Mouse (Mus musculus) embryonic stem cell, embryonic (primary cell): ENCODE measurements around the gene Gmpr.

Experiments
- CTCF ChIA-PET, 4 experiments: fragments of 300-600 bp in 2 of 4; fragments of 350-600 bp in 2 of 4; sonication (Branson Sonifier 250); formaldehyde crosslinking; loops; one replicate each; lab custom pipeline; 2022; ENCODE audit warnings: inconsistent platforms in 2 of 4; lab: Charles Lee
- POLR2A ChIA-PET, 4 experiments: fragments of 300-600 bp in 2 of 4; fragments of 350-600 bp in 2 of 4; sonication (Branson Sonifier 250); formaldehyde crosslinking; loops; one replicate each; lab custom pipeline; 2022; ENCODE audit warnings: antibody characterized with exemption in 4 of 4, inconsistent platforms in 1 of 4; lab: Charles Lee

The Gmpr gene

DNA sequence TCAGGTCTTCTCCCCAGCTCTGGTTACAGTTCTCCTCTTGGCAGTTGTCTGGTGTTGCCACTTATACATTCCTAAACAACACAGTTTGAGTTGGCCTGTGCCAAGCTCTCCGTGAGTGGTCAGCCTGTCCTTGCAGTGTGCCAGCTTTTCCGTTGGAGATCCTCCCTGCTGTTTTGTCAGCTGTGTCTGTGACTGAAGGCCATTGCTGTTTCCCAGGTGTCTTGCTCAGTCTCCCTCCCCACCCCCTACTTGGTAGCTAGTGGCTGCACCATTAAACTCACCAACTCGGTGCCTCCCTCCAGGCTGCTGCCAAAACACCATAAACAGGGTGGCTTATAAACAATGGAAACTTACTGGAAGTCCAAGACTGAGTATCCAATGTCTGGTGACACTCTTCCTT lies 17.1 kb downstream of the Gmpr start:
- ChIA-PET POLR2A (interaction anchor here in 2 of 4 experiments (1.3 to 1.4 kb wide), 2 partner anchors 10 to 17 kb away, joined by 3 read pairs; partner anchors contain the start of gene Gmpr (in 1 of the 2)), CTCF (interaction anchor here in 1 of 4 experiments (0.8 to 0.9 kb wide), 2 partner anchors 15 kb away, joined by 3 read pairs; no protein-coding TSS in a partner anchor)

GRCm38 (mm10) chr13:45524791-45525435 lies 17.7 kb downstream of the Gmpr start:
- ChIA-PET CTCF (interaction anchor here in 1 of 4 experiments (0.8 kb wide), 1 partner anchor 14 kb away, joined by 3 read pairs; no protein-coding TSS in a partner anchor), POLR2A (interaction anchor here in 3 of 4 experiments (0.7 to 1.4 kb wide), 3 partner anchors 11 to 295 kb away, joined by 3 read pairs; partner anchors contain the start of gene Gmpr (in 1 of the 3))

- ChIA-PET POLR2A (interaction anchor here in 2 of 4 experiments (0.5 to 1.2 kb wide), 2 partner anchors 73 to 135 kb away, joined by 3 read pairs; no protein-coding TSS in a partner anchor), CTCF (no interaction called here)
Measured at GRCm38 (mm10) chr13:45526230-45526629, 19.0 kb downstream of the Gmpr start.

GRCm38 (mm10) chr13:45527232-45527964 lies 20.2 kb downstream of the Gmpr start:
- ChIA-PET CTCF (interaction anchor here in 1 of 4 experiments (1.1 kb wide), 1 partner anchor 44 kb away, joined by 3 read pairs; no protein-coding TSS in a partner anchor), POLR2A (interaction anchor here in 1 of 4 experiments (0.6 kb wide), 1 partner anchor 36 kb away, joined by 5 read pairs; no protein-coding TSS in a partner anchor)

GRCm38 (mm10) chr13:45528787-45529186 lies 21.5 kb downstream of the Gmpr start:
- ChIA-PET CTCF (interaction anchor here in 3 of 4 experiments (0.5 to 1.1 kb wide), 3 partner anchors 43 to 655 kb away, joined by 3 to 8 read pairs (median 3); no protein-coding TSS in a partner anchor), POLR2A (interaction anchor here in 1 of 4 experiments (0.7 to 1.0 kb wide), 3 partner anchors 9 to 586 kb away, joined by 3 to 4 read pairs (median 3); no protein-coding TSS in a partner anchor)

- POLR2A ChIA-PET = no interaction called here
- CTCF ChIA-PET = interaction anchor here in 1 of 4 experiments (0.9 kb wide), 1 partner anchor 8 kb away, joined by 3 read pairs; no protein-coding TSS in a partner anchor
Measured at GRCm38 (mm10) chr13:45530754-45531153, 23.5 kb downstream of the Gmpr start.

- POLR2A ChIA-PET = interaction anchor here in 2 of 4 experiments (0.5 kb wide), 2 partner anchors 34 to 1474 kb away, joined by 3 to 10 read pairs; no protein-coding TSS in a partner anchor
- CTCF ChIA-PET = interaction anchor here in 1 of 4 experiments (0.5 kb wide), 2 partner anchors 102 to 941 kb away, joined by 3 to 4 read pairs; no protein-coding TSS in a partner anchor
Measured at GRCm38 (mm10) chr13:45535731-45536453, 28.6 kb downstream of the Gmpr start.

- POLR2A ChIA-PET = no interaction called here
- CTCF ChIA-PET = no interaction called here
Measured at GRCm38 (mm10) chr13:45537110-45537509, 29.9 kb downstream of the Gmpr start.

DNA sequence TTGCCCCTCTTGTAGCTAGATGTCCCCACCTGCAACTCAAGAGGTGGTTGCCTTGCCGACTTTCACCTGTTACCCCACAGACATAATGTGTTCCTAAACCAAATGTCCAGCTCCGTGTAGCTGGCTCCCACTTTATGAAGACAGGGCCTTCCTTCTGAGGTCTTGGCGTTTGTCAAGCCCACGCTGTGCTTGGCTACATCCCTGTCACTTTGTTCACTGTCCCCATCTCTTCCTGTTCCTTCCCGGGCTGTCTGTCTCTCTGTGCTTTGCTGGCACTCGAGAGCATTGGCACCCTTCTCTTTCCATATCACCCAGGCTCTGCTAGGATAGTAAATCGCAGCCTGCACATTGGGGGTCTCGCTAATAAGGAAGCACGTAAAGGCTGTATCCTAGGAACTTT lies 30.8 kb downstream of the Gmpr start:
- CTCF ChIA-PET = interaction anchor here (0.6 to 3.0 kb wide), 17 partner anchors 18 to 835 kb away, joined by 3 to 29 read pairs (median 6); partner anchors contain the start of gene Gmpr (in 2 of the 4)

DNA sequence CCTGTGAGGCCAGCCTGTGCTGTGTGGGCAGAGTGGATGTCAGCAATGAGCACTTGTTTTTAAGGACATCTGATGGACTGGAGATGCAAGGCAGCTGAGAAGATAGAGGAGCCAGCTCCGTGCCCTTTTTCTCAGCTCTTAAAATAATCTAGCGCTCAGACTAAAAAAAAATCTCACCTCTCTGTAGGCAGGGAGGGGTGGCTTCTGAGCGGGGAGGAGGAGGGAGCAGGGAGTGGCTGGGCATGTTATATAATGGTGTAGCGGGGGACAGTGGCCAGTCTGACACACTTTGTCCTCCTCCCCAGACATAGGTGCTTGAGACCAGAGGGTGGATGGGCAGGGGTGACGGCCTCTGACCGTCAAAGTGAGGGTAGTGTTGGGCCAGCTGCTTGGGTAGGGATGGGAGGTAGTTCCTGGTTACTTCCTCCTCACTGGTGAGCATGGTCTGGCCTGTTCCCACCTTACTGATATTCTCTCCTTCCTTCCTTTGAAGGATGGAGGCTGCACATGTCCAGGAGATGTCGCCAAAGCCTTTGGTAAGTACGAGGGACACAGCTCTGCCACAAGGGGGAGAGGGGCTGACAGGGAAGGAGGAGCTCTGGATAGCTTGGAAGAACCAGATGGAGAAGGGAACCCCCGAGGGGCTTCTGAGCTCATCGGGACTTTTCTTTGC lies 31.4 kb downstream of the Gmpr start:
- POLR2A ChIA-PET = interaction anchor here in 1 of 4 experiments (0.6 to 1.5 kb wide), 3 partner anchors 22 to 383 kb away, joined by 3 to 4 read pairs (median 3); no protein-coding TSS in a partner anchor
- CTCF ChIA-PET = interaction anchor here (0.5 to 3.0 kb wide), 51 partner anchors 8 to 1055 kb away, joined by 3 to 29 read pairs (median 4); partner anchors contain the start of gene Gmpr (in 2 of the 4)

More for the DNA sequence above, 30.8 kb downstream of the Gmpr start:
- POLR2A ChIA-PET = interaction anchor here in 1 of 4 experiments (0.9 kb wide), 1 partner anchor 34 kb away, joined by 3 read pairs; no protein-coding TSS in a partner anchor

GRCm38 (mm10) chr13:45539205-45539568 lies 31.9 kb downstream of the Gmpr start:
- ChIA-PET POLR2A (interaction anchor here in 1 of 4 experiments (0.5 to 1.5 kb wide), 3 partner anchors 11 to 33 kb away, joined by 3 to 4 read pairs (median 3); no protein-coding TSS in a partner anchor), CTCF (interaction anchor here (0.5 to 3.0 kb wide), 51 partner anchors 8 to 1055 kb away, joined by 3 to 29 read pairs (median 4); partner anchors contain the start of gene Gmpr (in 2 of the 4))

DNA sequence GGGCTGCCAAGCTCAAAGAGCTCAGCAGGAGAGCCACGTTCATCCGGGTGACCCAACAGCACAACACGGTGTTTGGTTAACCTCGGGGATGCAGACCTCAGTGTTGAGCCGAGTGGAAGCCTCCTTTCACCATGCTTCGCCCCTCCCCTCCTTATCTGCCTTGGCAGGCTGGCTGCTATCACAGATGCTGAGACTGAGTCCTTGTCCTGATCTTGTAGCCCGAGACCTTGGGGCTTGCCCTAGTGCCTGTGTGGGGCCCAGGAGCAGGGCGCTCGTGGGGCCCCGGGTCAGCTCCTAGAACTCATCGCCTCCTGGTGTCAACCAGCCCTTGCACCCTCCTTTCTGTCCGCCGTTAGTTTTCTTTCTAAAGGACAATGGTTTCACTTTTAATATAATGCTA lies 38.7 kb downstream of the Gmpr start:
- ChIA-PET POLR2A (no interaction called here), CTCF (interaction anchor here in 1 of 4 experiments (0.6 to 0.7 kb wide), 2 partner anchors 200 to 385 kb away, joined by 3 read pairs; no protein-coding TSS in a partner anchor)

DNA sequence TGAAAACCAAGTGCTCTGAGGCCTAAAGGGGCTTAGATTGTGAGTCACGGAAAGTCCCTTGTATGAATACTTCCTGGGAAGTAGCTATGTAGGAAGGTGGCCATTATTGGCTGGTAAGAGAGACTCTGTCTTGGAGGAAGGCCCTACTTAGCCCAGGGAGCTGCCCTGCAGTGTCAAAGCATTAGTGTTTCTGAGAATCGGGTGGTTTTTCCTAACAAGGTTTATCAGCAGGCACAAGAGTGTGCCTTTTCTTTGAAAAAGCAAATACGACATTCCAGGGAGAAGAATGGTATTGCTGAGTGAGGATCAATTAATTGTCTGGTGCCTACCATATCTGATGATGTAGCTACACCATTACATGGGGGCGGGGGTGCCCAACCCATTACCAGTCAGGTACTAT lies 39.7 kb downstream of the Gmpr start:
- ChIA-PET POLR2A (interaction anchor here in 1 of 4 experiments (1.1 kb wide), 1 partner anchor 40 kb away, joined by 3 read pairs; the partner anchor contains the start of gene Gmpr), CTCF (interaction anchor here in 2 of 4 experiments (0.5 to 1.1 kb wide), 5 partner anchors 25 to 929 kb away, joined by 3 to 4 read pairs (median 3); no protein-coding TSS in a partner anchor)

DNA sequence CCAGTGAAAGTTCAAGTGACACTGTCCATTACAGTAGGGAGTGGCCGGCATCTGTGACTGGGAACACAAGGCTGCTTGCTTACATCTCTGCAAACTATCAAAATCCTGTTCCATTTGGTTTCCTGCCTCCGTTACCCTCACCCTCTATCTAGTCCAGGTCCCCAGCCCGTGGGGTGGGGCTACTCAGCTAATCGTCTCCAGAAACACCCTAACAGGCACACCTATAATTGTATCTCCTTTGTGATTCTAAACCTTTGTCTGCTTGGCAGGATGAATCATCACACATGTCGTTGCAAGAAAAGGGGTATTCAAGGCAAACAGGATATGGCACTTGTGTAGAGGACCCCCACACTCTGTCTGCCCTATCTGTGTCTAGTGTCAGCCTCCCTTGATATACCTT lies 40.3 kb downstream of the Gmpr start:
- CTCF ChIA-PET = interaction anchor here in 2 of 4 experiments (0.5 to 1.1 kb wide), 3 partner anchors 25 to 521 kb away, joined by 3 read pairs; no protein-coding TSS in a partner anchor
- POLR2A ChIA-PET = interaction anchor here in 1 of 4 experiments (1.1 kb wide), 1 partner anchor 41 kb away, joined by 3 read pairs; the partner anchor contains the start of gene Gmpr

- POLR2A ChIA-PET = interaction anchor here in 1 of 4 experiments (0.6 kb wide), 1 partner anchor 606 kb away, joined by 3 read pairs; no protein-coding TSS in a partner anchor
- CTCF ChIA-PET = interaction anchor here in 2 of 4 experiments (0.7 to 1.9 kb wide), 2 partner anchors 14 to 18 kb away, joined by 3 read pairs; no protein-coding TSS in a partner anchor
Measured at GRCm38 (mm10) chr13:45553674-45554073, 46.4 kb downstream of the Gmpr start.

GRCm38 (mm10) chr13:45558367-45558766 lies 51.1 kb downstream of the Gmpr start:
- CTCF ChIA-PET = interaction anchor here in 1 of 4 experiments (1.6 kb wide), 1 partner anchor 14 kb away, joined by 5 read pairs; no protein-coding TSS in a partner anchor

More at GRCm38 (mm10) chr13:45558367-45558766, 51.1 kb downstream of the Gmpr start:
- POLR2A ChIA-PET = interaction anchor here in 1 of 4 experiments (1.0 kb wide), 1 partner anchor 9 kb away, joined by 4 read pairs; no protein-coding TSS in a partner anchor
